Mouse (Mus musculus) testis, postnatal 10 days (tissue): ENCODE measurements around the gene Cacna1i.

Experiments
- DNase-seq: peaks from one replicate; pipeline ENCODE4 v3.0.0; 2021; ENCODE audit warnings: low spot score

The Cacna1i gene

DNA sequence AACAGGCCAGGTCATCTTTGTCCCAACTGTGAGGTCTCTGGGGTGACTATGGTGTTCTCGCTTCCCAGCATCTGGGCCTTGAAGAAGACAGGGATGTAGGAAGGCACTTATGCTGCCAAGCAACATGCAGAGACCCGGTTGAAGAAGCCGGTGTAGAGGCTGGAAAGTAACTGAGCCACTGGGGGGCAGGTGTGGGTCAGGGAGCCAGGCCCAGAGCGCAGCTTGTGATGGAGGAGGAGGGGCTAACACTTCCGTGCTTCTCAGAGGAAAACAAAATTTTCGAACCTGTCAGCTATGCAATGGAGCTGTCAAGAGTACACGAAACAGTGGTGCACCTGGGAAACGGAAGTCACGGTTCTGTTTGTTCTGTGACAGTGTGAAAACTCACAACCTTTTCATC is 9.9 kb upstream of the Cacna1i start:
- no peak for DNase-seq

DNA sequence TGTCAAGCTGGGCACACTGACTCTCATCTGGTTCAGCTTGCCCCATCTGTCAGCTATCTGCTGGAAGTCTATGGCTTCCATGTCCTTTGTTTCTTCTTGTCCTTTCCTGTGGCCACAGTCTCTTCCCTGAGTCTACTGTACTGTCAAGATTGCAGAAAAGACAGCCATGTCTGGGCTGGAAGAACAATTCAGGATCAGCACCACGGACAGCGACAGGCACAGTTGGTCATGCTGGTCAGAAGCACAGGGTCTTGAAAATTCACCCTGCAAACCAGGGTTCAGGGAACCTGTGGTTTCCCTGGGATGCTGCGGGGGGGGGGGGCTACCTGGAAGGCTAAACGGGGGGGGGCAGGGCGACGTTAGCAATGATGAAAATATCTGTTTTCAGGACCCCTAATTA is 9.4 kb upstream of the Cacna1i start:
- DNase-seq, result peak; percentile 93

GRCm38 (mm10) chr15:80278121-80278759 is 8.8 kb upstream of the Cacna1i start:
- DNase-seq, result no peak

- DNase-seq, result no peak
These were observed 8.0 kb upstream of the Cacna1i start for GRCm38 (mm10) chr15:80279053-80279452.

DNA sequence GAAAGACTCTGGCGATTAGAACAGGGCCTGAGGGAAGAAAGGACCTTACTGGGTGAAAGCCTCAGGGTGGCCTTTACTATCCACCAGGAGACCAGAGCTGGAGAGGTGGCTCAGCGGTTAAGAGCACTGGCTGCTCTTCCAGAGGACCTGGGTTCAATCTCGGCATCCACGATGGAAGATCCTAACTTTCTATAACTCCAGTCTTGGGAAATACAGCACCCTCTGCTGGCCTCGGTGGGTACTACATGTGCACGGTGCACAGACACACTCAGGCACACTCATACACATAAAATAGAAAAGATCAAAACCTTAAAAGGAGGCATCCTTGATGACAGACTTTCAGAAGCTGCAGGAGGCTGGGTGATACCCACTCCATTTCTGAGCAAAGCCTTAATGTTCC is 6.4 kb upstream of the Cacna1i start:
- peak; percentile 68 for DNase-seq

GRCm38 (mm10) chr15:80288036-80288435 is 998 bp downstream of the Cacna1i start:
- DNase-seq, result no peak

DNA sequence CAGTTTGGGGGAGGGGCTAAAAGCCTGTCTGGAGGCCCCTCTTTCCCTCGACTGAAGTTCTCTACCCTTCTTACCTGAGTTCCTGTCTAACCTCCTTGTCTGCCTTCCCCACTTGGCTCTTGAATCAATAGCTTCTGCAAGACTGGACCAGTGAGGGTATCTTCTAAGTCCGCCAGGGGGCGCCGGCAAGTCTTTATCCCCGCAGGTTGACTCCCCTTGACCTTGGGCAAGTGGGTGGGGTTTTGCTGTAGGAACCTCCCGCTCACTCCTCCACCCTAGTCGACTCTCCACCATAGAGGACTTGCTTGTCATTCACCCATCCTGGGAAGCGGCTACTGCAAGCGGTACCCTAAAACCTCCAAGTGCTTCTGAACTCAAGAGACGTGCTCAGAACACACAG is 2.4 kb downstream of the Cacna1i start:
- peak; percentile 87 for DNase-seq

GRCm38 (mm10) chr15:80297146-80297545 is 10.1 kb downstream of the Cacna1i start:
- DNase-seq, result no peak

DNA sequence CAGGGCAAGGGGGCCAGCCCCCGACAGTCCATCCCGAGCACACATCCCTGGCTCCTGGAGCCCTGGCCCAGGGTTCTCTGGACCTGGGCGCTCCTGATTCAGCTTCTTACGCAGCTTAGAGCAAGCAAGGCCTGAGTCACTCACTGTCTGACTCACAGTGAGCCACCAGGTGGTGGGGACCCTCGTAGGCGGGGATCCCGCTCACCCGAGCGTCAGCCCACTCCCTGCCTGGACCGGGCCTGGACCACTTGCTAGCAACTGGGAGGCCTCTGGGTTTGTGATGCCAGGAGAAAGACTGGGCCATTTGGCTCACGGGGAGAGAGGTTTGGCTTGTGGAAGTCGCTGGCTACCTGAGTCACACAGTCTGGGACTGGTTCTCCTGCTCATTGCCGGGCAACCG is 16.7 kb downstream of the Cacna1i start:
- DNase-seq, result no peak

DNA sequence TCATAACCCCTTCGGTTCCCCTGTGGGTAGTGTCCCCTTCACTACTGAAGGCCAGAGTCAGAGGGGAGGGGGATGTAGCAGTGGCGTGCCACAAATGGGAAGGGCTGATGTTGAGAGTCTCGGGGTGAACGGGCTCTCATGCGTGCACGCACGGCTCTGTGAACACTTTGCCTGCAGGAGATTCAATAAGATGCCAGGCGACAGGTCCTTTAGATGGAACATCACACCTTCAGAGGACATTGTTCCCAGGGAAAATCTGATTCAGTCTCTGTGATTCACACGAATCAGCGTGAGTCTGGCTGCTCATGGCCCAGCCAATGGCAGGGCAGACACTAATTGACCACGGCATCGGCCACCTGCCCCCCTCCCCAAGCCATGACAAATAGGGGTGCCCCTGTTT is 17.1 kb downstream of the Cacna1i start:
- DNase-seq, result no peak

GRCm38 (mm10) chr15:80306146-80306545 is 19.1 kb downstream of the Cacna1i start:
- no peak for DNase-seq

GRCm38 (mm10) chr15:80314731-80315130 is 27.7 kb downstream of the Cacna1i start:
- no peak for DNase-seq

DNA sequence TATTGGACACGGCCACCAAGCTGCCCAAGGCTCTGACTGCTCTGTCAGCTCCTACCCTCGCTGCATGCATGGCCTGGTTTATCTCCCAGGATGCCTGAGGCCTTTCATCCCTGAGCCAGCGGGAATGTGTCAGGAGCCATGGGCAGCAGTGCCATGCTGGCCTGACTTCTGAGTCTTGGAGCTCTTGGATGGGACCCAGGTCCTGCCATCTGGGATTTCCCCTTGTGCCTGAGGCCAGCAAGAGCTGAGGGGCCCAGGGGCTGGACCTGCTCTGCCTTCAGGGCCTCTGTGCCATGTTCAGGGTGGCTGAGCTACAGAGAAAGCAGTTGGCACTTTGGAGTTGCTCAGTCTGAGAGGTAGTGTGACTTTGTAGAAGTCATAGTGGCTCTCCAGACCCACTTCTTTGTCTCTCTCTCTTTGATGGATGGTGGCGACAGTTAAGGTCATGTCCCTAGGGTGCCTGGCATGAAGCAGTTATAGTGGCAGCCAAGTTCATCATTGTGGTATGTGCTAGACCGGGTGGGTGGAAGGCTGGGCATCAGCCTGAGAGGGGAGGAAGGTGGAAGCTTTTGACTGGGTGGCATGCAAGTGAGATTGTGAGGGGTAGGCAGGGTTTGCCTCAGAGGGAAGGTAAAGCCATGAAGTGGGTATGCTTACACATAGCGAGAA is 30.1 kb downstream of the Cacna1i start:
- DNase-seq, result no peak

- DNase-seq, result no peak
These were observed 30.9 kb downstream of the Cacna1i start for GRCm38 (mm10) chr15:80317841-80318530.

DNA sequence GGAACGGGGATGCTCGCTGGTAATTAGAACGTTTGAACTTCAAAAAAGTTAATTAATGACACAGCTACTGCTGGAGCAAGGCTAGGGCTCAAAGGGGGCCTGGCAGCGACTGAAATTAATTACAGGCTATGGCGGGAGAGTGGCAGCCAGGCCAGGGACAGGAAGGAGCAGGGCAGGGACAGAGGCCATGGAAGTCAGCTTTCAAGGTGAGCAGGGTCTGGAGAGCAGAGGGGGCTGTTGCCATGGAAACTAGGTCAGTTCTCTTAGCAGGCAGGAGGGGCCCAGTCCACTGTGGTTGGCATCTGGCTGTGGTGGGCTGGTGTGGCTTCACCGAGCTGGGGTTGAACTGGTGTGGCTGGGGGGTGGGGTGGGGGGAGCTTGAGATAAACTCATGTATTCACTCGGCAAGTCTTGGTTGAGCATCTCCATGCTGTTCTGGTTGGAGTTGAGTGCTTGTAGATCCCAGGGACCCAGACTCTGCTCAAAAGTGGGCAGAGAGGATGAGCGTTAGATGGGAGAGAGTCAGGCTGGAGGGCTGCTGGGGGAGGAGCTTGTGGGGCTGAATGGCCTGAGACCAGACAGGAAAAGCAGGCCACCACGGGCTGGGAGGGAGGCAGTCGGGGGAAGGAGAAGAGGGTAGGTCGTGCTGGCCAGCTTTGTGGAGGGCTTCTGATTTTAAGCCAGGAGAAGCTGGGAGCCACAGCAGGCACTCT is 31.7 kb downstream of the Cacna1i start:
- no peak for DNase-seq

DNA sequence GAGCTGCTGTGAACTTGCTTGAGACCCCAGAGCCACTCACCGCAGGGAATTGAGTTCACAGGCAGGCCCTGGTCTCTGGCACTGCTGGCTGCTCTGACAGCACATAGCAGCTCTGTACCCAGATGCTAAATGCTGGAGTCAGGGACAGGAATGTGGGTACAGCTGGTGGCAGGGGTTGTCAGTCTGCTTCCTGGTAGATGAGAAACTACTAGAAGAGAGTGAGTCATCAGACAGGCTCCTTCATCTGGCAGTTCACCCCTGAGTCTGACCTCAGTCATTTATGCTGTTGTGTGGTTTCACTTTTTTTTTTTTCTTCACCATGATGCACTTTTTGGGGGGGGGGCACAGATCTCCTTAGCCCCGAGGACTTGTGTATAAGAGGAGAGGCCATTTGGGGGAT is 32.3 kb downstream of the Cacna1i start:
- no peak for DNase-seq

DNA sequence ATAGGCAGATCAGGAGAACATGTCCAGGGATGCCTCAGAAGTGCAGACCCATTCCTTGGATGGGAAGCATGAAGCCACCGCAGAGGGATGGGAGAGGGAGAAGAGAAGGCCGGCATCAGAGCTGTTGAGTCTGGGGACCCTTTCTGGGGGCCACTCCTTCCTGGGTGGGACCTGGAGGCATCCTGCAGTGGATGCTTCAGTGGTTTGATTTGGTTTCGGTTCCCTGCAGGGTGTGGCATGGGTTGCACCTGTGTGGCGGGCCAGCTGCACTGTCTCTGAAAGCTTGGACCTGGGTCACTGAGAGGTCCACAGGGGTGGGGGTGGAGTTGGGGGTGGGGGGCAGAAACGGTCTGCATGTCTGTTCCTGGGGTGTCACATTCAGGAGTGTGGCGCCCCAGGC is 32.9 kb downstream of the Cacna1i start:
- DNase-seq, result no peak

- DNase-seq, result no peak
These were observed 38.2 kb downstream of the Cacna1i start for GRCm38 (mm10) chr15:80325207-80325606.

DNA sequence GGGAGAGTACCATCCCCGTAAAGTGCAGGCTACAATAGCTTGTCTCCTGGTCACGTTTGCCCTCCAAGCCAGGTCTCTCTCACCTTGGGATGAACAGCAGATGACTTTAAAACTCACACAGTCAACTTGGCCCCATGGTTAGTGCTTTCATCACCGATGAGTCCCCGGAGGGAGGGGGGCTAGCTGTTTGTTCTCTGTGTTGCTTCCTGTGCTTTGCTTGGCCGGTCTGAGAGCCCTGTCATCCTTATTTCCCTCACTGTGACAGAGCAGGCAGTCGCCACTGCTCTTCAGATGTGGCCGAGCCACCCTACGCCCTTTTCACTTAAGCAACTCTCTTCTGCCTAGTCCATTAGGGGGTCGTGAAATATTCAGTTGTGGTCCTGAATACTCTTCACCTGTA is 38.7 kb downstream of the Cacna1i start:
- no peak for DNase-seq

DNA sequence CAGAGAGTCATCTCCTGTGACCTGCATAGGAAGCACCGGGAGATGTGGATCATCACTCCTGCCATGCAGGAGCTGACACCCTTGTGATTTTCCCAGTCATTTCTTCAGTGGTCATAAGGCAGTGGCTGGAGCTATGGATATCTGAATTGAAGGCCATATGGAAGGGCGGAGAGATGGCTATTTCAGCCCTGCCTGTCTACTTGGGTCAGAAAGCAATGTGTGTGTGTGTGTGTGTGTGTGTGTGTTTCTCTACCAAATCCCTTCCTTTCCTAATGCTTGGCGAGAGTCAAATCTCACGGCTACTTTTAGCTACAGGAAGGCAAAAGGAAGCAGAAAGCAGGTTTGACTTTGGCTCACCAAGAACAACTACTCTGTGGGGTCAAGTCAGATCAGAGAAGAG is 39.9 kb downstream of the Cacna1i start:
- no peak for DNase-seq

- DNase-seq, result no peak
These were observed 40.9 kb downstream of the Cacna1i start for GRCm38 (mm10) chr15:80327743-80328540.

- DNase-seq, result no peak
These were observed 43.2 kb downstream of the Cacna1i start for GRCm38 (mm10) chr15:80330276-80330675.
